Mouse (Mus musculus) layer of hippocampus, adult 9-10 months (tissue): ENCODE data around the gene Rfx8.

Experiments
- DNase-seq: peaks from one replicate; pipeline ENCODE4 v3.0.0; 2022; ENCODE audit warnings: low spot score

The Rfx8 gene

DNA sequence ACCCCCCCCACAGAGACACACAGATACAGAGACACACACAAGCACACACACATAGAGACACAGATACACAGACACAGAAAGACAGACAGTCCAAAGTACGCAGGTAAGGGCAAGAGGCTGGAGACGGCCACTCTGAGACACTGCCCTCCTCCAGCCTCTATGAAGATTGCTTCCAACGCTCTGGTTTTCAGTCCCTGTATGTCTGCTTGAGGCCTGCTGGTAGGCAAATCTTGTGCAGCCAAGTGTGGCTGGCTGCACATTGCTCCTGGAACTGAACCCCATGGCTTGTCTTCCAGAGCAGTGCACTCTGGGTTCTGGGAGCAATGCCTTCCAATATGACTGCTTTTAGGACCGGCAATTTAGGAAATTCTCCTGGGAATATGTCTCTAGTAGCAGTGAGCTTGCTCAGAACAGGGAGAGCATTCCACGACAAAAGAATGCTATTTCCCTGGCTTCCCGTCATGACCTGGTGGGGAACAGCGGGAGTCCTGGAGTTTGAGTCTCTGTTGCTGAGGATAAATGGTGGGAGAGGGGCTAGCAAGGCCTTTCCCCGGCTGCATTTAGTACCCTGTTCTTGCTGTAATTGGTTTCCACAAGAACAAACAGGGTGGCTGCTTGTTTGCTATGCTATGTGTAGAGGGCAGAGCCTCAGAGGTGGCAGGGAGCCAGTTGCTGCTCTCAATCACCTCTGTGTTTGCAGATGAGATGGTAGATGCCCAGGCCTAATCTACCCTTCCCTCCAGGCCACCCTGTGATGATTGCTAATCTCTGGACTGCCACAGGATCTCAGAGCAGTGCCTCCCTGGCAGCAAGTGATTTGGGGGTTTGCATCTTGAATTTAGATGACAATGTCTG lies 74.7 kb downstream of the Rfx8 start:
- no peak for DNase-seq

DNA sequence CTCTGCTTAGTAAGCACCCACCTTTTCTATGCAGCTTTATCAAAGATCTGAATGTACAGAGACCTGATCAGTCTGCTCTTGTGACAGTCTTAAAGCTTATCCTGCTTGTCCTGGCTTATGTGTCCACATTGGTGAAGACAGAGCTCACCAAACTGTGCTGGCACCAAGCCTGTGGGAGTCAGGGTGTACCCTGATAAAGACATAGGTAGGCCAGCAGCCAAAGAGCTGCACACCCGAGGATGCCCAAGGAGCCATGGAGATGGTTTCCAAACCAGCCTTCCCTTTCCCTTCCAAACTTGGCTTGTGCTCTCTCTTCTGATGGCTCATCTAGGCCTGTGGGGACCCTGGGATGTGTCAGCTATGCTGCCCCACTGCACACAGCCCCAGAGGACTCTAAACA lies 76.5 kb downstream of the Rfx8 start:
- no peak for DNase-seq

- no peak for DNase-seq
Observed at GRCm38 (mm10) chr1:39641667-39642066, 79.1 kb downstream of the Rfx8 start.

DNA sequence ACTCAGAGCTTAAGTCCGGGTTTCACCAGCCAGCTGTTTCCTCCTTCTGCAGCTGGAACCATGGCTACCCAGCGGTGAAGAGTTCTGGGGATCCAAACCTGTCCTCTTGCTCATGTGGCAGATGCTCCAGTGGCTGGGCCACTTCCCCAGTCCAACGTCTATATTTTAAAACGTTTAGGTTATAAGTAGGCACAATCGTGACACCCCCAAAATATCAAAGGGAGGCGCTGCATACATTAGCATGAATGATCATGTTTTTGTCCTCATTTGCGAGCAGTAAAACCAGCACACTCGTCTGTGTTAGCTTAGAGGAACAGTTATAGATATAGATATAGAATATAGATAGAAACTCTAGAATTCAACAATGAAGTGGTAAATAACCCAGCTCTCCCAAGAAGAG lies 83.7 kb downstream of the Rfx8 start:
- no peak for DNase-seq

DNA sequence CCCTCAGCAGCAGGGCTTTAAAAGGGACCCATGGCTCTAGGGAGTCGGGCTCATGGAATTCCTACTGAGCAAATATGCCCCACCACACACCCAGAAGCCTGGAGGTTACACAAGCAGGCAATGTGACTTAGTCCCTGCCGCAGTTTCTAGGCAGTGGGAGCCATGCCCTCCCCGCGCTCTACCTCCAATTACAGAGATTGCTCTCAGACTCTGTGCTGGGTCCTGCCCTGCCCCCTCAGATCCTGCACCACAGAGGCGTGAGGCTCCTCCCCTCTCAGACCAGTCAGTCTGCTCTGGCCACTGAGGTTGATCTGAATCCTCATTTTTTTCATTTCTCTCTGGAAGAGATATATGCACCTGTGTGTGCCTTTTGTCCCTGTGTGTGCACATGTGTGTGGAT lies 84.1 kb downstream of the Rfx8 start:
- DNase-seq = no peak

DNA sequence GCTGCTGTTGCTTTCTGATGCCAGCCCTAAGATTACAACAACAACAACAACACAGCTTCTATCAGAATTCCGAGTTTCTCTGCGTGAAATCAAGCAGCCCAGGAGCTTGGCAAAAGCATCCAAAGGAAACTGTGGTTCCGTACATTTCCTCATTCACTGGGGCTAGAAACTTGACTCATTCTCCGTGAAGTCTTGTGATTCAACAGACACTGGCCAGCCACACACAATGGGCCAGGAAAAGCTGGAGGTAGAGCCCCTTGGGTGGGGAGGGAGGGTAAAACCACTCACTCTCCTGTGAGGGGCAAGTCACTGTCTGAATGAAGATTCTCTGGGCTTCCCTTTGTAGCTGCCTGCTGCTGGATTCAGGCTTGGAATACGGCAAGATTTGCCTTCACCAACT lies 84.6 kb downstream of the Rfx8 start:
- no peak for DNase-seq

- no peak for DNase-seq
Observed at GRCm38 (mm10) chr1:39628606-39629005, 92.2 kb downstream of the Rfx8 start.

GRCm38 (mm10) chr1:39625491-39625890 lies 95.3 kb downstream of the Rfx8 start:
- DNase-seq = no peak

GRCm38 (mm10) chr1:39623729-39624128 lies 97.1 kb downstream of the Rfx8 start:
- DNase-seq = no peak

- no peak for DNase-seq
Observed at GRCm38 (mm10) chr1:39623106-39623505, 97.7 kb downstream of the Rfx8 start.

GRCm38 (mm10) chr1:39618524-39618923 lies 102.3 kb downstream of the Rfx8 start:
- no peak for DNase-seq

DNA sequence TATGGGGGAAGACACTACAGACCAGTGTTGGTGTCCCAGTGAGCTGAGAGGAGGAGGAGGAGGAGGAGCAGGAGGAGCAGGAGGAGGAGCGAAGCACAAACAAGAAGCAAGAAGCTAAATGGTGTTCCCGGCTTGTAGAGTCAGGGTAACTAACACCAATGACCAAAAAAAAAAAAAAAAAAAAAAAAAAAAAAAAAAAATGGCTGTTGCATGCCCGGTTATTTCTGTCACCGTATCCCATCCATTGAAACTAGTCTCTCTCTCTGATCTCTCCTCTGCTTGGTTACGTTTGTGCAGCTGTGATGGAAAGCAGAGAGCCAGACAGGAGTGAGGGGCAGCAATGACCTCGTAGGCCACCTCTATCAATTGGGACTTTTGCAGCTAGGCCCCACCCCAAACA lies 105.3 kb downstream of the Rfx8 start:
- no peak for DNase-seq
